In genomic region chr7:39705118-39706095, GRCm38 (mm10) we compare ENCODE assay signal across 16 mouse cellular contexts.
DNase-seq lines count a peak whose midpoint lies in the region; ATAC-seq lines count a peak whose summit lies in the region.
"Had no signal": no experiment of that assay in that cellular context is flagged by ENCODE, and none has a peak within 500 bp of the region (broad histone marks: within the 10 kb centered on the region; RNA-seq: fewer than 3 reads in every experiment).

No protein-coding gene starts in this region.

- H3K36me3 ChIP-seq in embryonic facial prominence, embryonic 11.5 days (replicated peaks; ENCODE audit: control insufficient read depth, insufficient read depth, low read depth, low read length), result no peaks in the 10 kb centered on the region
- no peaks in the 10 kb centered on the region for H3K36me3 ChIP-seq in hindbrain, embryonic 14.5 days (replicated peaks; ENCODE audit: control insufficient read depth, insufficient read depth)
- no peaks in the 10 kb centered on the region for H3K36me3 ChIP-seq in midbrain, embryonic 16.5 days (ENCODE audit: control insufficient read depth, insufficient read depth, low read length)
- no peaks in the 10 kb centered on the region for H3K36me3 ChIP-seq in liver, embryonic 12.5 days
- no peaks in the 10 kb centered on the region for H3K36me3 ChIP-seq in kidney, embryonic 16.5 days (ENCODE audit: insufficient read depth, low read length)
- H3K36me3 ChIP-seq: embryonic facial prominence, embryonic 13.5 days; heart, embryonic 13.5 days; stomach, embryonic 15.5 days had no signal

- WGBS in embryonic facial prominence, embryonic 11.5 days, result 27% methylated on average over 5 of the region's 5 CpGs
- WGBS in hindbrain, embryonic 14.5 days, result 11% methylated on average over 5 of the region's 5 CpGs
- 5% methylated on average over 5 of the region's 5 CpGs for WGBS in midbrain, embryonic 16.5 days
- 46% methylated on average over 5 of the region's 5 CpGs for WGBS in liver, embryonic 12.5 days (ENCODE audit: insufficient replicate concordance)
- WGBS in kidney, embryonic 16.5 days, result 25% methylated on average over 5 of the region's 5 CpGs

- H3K4me2 ChIP-seq in embryonic facial prominence, embryonic 11.5 days (ENCODE audit: low read depth, low read length), result no peak overlapping the region
- H3K4me2 ChIP-seq in hindbrain, embryonic 14.5 days (replicated peaks), result no peak overlapping the region; the same call in 1 of the 2 replicates
- peak overlapping the region; percentile 10 for H3K4me2 ChIP-seq in midbrain, embryonic 16.5 days (ENCODE audit: low read length)
- H3K4me2 ChIP-seq in liver, embryonic 12.5 days, result no peak overlapping the region
- no peak overlapping the region for H3K4me2 ChIP-seq in kidney, embryonic 16.5 days (replicated peaks; ENCODE audit: low read depth, low read length)
- H3K4me2 ChIP-seq: embryonic facial prominence, embryonic 13.5 days; heart, embryonic 13.5 days; stomach, embryonic 15.5 days had no signal

- peak; percentile 20 for DNase-seq in brain, adult 2 months (ENCODE audit: low read depth, low spot score)
- DNase-seq in embryonic facial prominence, embryonic 11.5 days (ENCODE audit: low spot score), result peak; percentile 2
- DNase-seq in hindbrain, embryonic 14.5 days (ENCODE audit: low spot score), result peak; percentile 47
- DNase-seq in layer of hippocampus, adult 9-11 months, result no peak
- no peak for DNase-seq in adrenal gland, postnatal 10 days
- DNase-seq: adrenal gland, postnatal 36 days; cerebellum, adult 8-10 months; right cerebral cortex, postnatal 4 days had no signal

- H3K4me1 ChIP-seq in embryonic facial prominence, embryonic 11.5 days (ENCODE audit: control insufficient read depth, insufficient read depth, low read length), result no peaks in the 10 kb centered on the region
- H3K4me1 ChIP-seq in hindbrain, embryonic 14.5 days (replicated peaks; ENCODE audit: control insufficient read depth, insufficient read depth, low read length), result peaks cover 19% of the 10 kb centered on the region
- peaks cover 8% of the 10 kb centered on the region for H3K4me1 ChIP-seq in midbrain, embryonic 16.5 days (ENCODE audit: control insufficient read depth, insufficient read depth, low read length)
- H3K4me1 ChIP-seq in liver, embryonic 12.5 days, result no peaks in the 10 kb centered on the region
- no peaks in the 10 kb centered on the region for H3K4me1 ChIP-seq in kidney, embryonic 16.5 days (ENCODE audit: insufficient read depth, low read length)
- H3K4me1 ChIP-seq: embryonic facial prominence, embryonic 13.5 days; heart, embryonic 13.5 days; stomach, embryonic 15.5 days had no signal

- no peaks in the 10 kb centered on the region for H3K9me3 ChIP-seq in embryonic facial prominence, embryonic 11.5 days (replicated peaks; ENCODE audit: control insufficient read depth, low read length)
- H3K9me3 ChIP-seq in hindbrain, embryonic 14.5 days (ENCODE audit: control insufficient read depth, low read length), result no peaks in the 10 kb centered on the region
- no peaks in the 10 kb centered on the region for H3K9me3 ChIP-seq in midbrain, embryonic 16.5 days (replicated peaks; ENCODE audit: control insufficient read depth, low read length, poor library complexity, severe bottlenecking)
- no peaks in the 10 kb centered on the region for H3K9me3 ChIP-seq in liver, embryonic 12.5 days (replicated peaks)
- no peaks in the 10 kb centered on the region for H3K9me3 ChIP-seq in kidney, embryonic 16.5 days (ENCODE audit: low read length)
- H3K9me3 ChIP-seq: embryonic facial prominence, embryonic 13.5 days; heart, embryonic 13.5 days; stomach, embryonic 15.5 days had no signal

- H3K9ac ChIP-seq in embryonic facial prominence, embryonic 11.5 days (replicated peaks; ENCODE audit: low read length), result no peak overlapping the region
- H3K9ac ChIP-seq in hindbrain, embryonic 14.5 days, result peak overlapping the region; percentile 6
- H3K9ac ChIP-seq in midbrain, embryonic 16.5 days (ENCODE audit: low read depth, low read length), result peak overlapping the region; percentile 27; the same call in 1 of the 2 replicates
- H3K9ac ChIP-seq in liver, embryonic 12.5 days, result no peak overlapping the region
- H3K9ac ChIP-seq in kidney, embryonic 16.5 days (replicated peaks; ENCODE audit: low read length), result no peak overlapping the region
- H3K9ac ChIP-seq: embryonic facial prominence, embryonic 13.5 days; heart, embryonic 13.5 days; stomach, embryonic 15.5 days had no signal

- no peak for ATAC-seq in embryonic facial prominence, embryonic 11.5 days (replicated peaks; ENCODE audit: insufficient number of reproducible peaks, low FRiP score, low TSS enrichment, low read depth)
- peak; percentile 65 for ATAC-seq in hindbrain, embryonic 14.5 days (ENCODE audit: low FRiP score)
- ATAC-seq in midbrain, embryonic 16.5 days, result peak; percentile 80
- ATAC-seq in liver, embryonic 12.5 days, result no peak
- ATAC-seq in kidney, embryonic 16.5 days (ENCODE audit: low FRiP score, low TSS enrichment), result no peak
- ATAC-seq: Patski had no signal

- no peak overlapping the region for H3K4me3 ChIP-seq in embryonic facial prominence, embryonic 11.5 days (ENCODE audit: low read depth, low read length)
- H3K4me3 ChIP-seq in hindbrain, embryonic 14.5 days (replicated peaks; ENCODE audit: low read length), result no peak overlapping the region
- no peak overlapping the region for H3K4me3 ChIP-seq in midbrain, embryonic 16.5 days (ENCODE audit: low read depth, low read length)
- H3K4me3 ChIP-seq in liver, embryonic 12.5 days, result no peak overlapping the region
- no peak overlapping the region for H3K4me3 ChIP-seq in kidney, embryonic 16.5 days (ENCODE audit: low read length)
- H3K4me3 ChIP-seq: embryonic facial prominence, embryonic 13.5 days; heart, embryonic 13.5 days; stomach, embryonic 15.5 days had no signal

- H3K27me3 ChIP-seq in embryonic facial prominence, embryonic 11.5 days (ENCODE audit: control insufficient read depth, insufficient read depth, low read length), result no peaks in the 10 kb centered on the region
- no peaks in the 10 kb centered on the region for H3K27me3 ChIP-seq in hindbrain, embryonic 14.5 days (ENCODE audit: control insufficient read depth, insufficient read depth, low read length)
- H3K27me3 ChIP-seq in midbrain, embryonic 16.5 days (ENCODE audit: control insufficient read depth, insufficient read depth, low read depth, low read length), result no peaks in the 10 kb centered on the region
- no peaks in the 10 kb centered on the region for H3K27me3 ChIP-seq in liver, embryonic 12.5 days (replicated peaks)
- no peaks in the 10 kb centered on the region for H3K27me3 ChIP-seq in kidney, embryonic 16.5 days (ENCODE audit: insufficient read depth, low read length)
- H3K27me3 ChIP-seq: embryonic facial prominence, embryonic 13.5 days; heart, embryonic 13.5 days; stomach, embryonic 15.5 days had no signal

- no peak overlapping the region for H3K27ac ChIP-seq in embryonic facial prominence, embryonic 11.5 days (replicated peaks; ENCODE audit: low read depth, low read length)
- H3K27ac ChIP-seq in hindbrain, embryonic 14.5 days, result peak overlapping the region; percentile 63
- H3K27ac ChIP-seq in midbrain, embryonic 16.5 days (ENCODE audit: low read length), result peak overlapping the region; percentile 79
- no peak overlapping the region for H3K27ac ChIP-seq in liver, embryonic 12.5 days
- H3K27ac ChIP-seq in kidney, embryonic 16.5 days (ENCODE audit: low read length), result no peak overlapping the region
- H3K27ac ChIP-seq: embryonic facial prominence, embryonic 13.5 days; heart, embryonic 13.5 days; macrophage; stomach, embryonic 15.5 days had no signal

Comparison
In these comparisons a context has a peak if more than half of its experiments do, and no peak if none do; other contexts are left out.
1. DNase-seq: peak in brain, adult 2 months (single experiment), embryonic facial prominence, embryonic 11.5 days (single experiment) and hindbrain, embryonic 14.5 days (single experiment); none in layer of hippocampus, adult 9-11 months (single experiment) and adrenal gland, postnatal 10 days (single experiment).
2. ATAC-seq: peak in hindbrain, embryonic 14.5 days (single experiment) and midbrain, embryonic 16.5 days (single experiment); none in embryonic facial prominence, embryonic 11.5 days (single experiment), liver, embryonic 12.5 days (single experiment) and kidney, embryonic 16.5 days (single experiment).
3. H3K27ac ChIP-seq: peak in hindbrain, embryonic 14.5 days (single experiment) and midbrain, embryonic 16.5 days (single experiment); none in embryonic facial prominence, embryonic 11.5 days (single experiment), liver, embryonic 12.5 days (single experiment) and kidney, embryonic 16.5 days (single experiment).
4. H3K9ac ChIP-seq: peak in hindbrain, embryonic 14.5 days (single experiment) and midbrain, embryonic 16.5 days (single experiment); none in embryonic facial prominence, embryonic 11.5 days (single experiment), liver, embryonic 12.5 days (single experiment) and kidney, embryonic 16.5 days (single experiment).